Mouse (Mus musculus) limb, embryonic 11.5 days (tissue): Measurements from ENCODE around the gene Eif4a1. TPM values are rescaled to one million over a fixed set of nuclear protein-coding genes. Genes with fewer than 3 reads are reported as not detected.

Source experiments
- ATAC-seq: fragments of 200-750 bp; cut with Nextera tagmentation; 2 replicates; pipeline ENCODE4 v1.8.0; 2017; ENCODE audit warnings: low read depth; ENCODE audit not compliant: insufficient number of reproducible peaks, low FRiP score, low TSS enrichment
- DNase-seq: peaks from one replicate; pipeline ENCODE4 v3.0.0-alpha.2; 2015; ENCODE audit warnings: low spot score
- H3K27ac ChIP-seq: fragments of 300-500 bp; sonication (generic); replicated peaks from 2 replicates; pipeline ENCODE4 v1.5.1; 2014; ENCODE audit warnings: low read depth, mild to moderate bottlenecking, low read length
- H3K27me3 ChIP-seq: fragments of 300-500 bp; sonication (generic); 2 replicates; pipeline ENCODE4 v1.6.1; 2014; ENCODE audit warnings: mild to moderate bottlenecking, low read length, mixed read lengths; ENCODE audit not compliant: control insufficient read depth, insufficient read depth
- H3K36me3 ChIP-seq: fragments of 300-500 bp; sonication (generic); 2 replicates; pipeline ENCODE4 v1.6.1; 2014; ENCODE audit warnings: mild to moderate bottlenecking, low read length, moderate library complexity, mixed read lengths; ENCODE audit not compliant: control insufficient read depth, insufficient read depth
- H3K4me1 ChIP-seq: fragments of 300-500 bp; sonication (generic); 2 replicates; pipeline ENCODE4 v1.6.1; 2014; ENCODE audit warnings: low read length, mixed read lengths; ENCODE audit not compliant: control insufficient read depth, insufficient read depth
- H3K4me2 ChIP-seq: fragments of 300-500 bp; sonication (generic); 2 replicates; pipeline ENCODE4 v1.6.1; 2014; ENCODE audit warnings: low read depth, mild to moderate bottlenecking, moderate library complexity; ENCODE audit not compliant: severe bottlenecking
- H3K4me3 ChIP-seq: fragments of 300-500 bp; sonication (generic); 2 replicates; pipeline ENCODE4 v1.5.1; 2014; ENCODE audit warnings: low read depth, low read length
- H3K9ac ChIP-seq: fragments of 300-500 bp; sonication (generic); 2 replicates; pipeline ENCODE4 v1.6.1; 2014; ENCODE audit warnings: mild to moderate bottlenecking, low read length
- H3K9me3 ChIP-seq: fragments of 300-500 bp; sonication (generic); 2 replicates; pipeline ENCODE4 v1.6.1; 2016; ENCODE audit warnings: low read length; ENCODE audit not compliant: control insufficient read depth
- WGBS: fragments of 180-500 bp; shearing (Covaris S2); extraction: QIAGEN DNeasy Blood & Tissue Kit; methylation state at CpG from one replicate; pipeline ENCODE4 v1.1.7; 2014; 5-methylcytosine and 5-hydroxymethylcytosine counted together
- polyA plus RNA-seq: library from polyadenylated mRNA; unstranded; fragments of >200 nt; fragmentation: Nextera tagmentation; extraction: Ambion mirVana; gene quantifications from 2 replicates; pipeline ENCODE4 v1.2.1, GENCODE M21; 2014

Gene Eif4a1
- polyA plus RNA-seq, 1 experiment from 2014 or later = 892 TPM

- H3K4me1 ChIP-seq = peaks cover 8% of the 10 kb centered on the region; the same call in 1 of the 2 replicates
- WGBS = 92% methylated on average over 30 of the region's 30 CpGs
- H3K36me3 ChIP-seq = peaks cover 11% of the 10 kb centered on the region; the same call in 1 of the 2 replicates
Measured at GRCm38 (mm10) chr11:69680136-69680855, 8.1 kb upstream of the Eif4a1 start.

DNA sequence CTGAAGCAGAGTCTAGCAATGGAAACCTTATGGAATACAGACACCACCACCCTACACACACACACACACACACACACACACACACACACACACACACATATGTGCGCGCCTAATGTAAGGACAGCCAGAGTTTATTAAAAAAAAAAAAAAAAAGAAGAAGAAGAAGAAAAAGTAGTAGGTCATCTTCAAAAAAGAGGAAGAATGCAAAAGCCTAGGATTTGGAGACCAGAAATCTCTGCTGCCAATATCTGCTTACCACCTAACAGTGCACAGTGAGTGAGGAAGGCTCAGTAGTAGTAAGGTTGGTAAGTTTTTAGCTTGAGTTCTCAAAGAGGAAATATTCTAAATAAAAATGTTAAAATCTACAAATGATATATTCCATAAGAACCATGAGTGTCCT, 6.9 kb upstream of the Eif4a1 start:
- no peaks in the 10 kb centered on the region for H3K9me3 ChIP-seq
- no peaks in the 10 kb centered on the region for H3K27me3 ChIP-seq
- ATAC-seq (no peak), DNase-seq (no peak)
- no peak overlapping the region for H3K27ac ChIP-seq
- H3K9ac ChIP-seq = no peak overlapping the region
- H3K4me2 ChIP-seq = no peak overlapping the region
- peaks cover 8% of the 10 kb centered on the region; the same call in 1 of the 2 replicates for H3K4me1 ChIP-seq
- peaks cover 11% of the 10 kb centered on the region; the same call in 1 of the 2 replicates for H3K36me3 ChIP-seq
- no peak overlapping the region for H3K4me3 ChIP-seq
- 91% methylated on average over 2 of the region's 2 CpGs for WGBS

More at GRCm38 (mm10) chr11:69680136-69680855, 8.1 kb upstream of the Eif4a1 start:
- ATAC-seq (no peak), DNase-seq (no peak)
- Histone ChIP-seq H3K4me2 (peak overlapping the region; percentile 92), H3K9ac (no peak overlapping the region), H3K27ac (no peak overlapping the region), H3K9me3 (no peaks in the 10 kb centered on the region), H3K4me3 (peak overlapping the region; percentile 66), H3K27me3 (no peaks in the 10 kb centered on the region)

DNA sequence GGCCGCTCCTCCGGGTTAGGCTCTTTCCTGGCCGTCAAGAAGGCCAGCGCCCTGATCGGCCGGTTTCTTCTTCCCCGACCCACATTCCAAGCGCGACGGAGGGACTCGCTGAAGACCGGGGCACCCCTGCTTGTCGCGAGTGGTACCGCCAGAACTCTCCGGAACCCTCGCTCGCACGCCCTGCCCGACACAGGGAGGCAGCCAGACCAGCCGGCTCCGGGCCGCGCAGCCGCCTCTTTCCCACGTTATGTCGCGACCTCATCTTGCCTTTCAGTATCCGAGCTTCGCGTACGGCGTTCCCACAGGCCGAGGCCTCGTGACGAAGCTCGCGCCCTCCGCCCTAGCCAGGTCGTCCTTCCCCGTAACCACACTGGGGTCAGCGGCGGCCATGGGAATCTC, 498 bp downstream of the Eif4a1 start:
- H3K4me3 ChIP-seq = peak overlapping the region; percentile 100
- no peaks in the 10 kb centered on the region for H3K27me3 ChIP-seq
- no peaks in the 10 kb centered on the region for H3K9me3 ChIP-seq
- H3K9ac ChIP-seq = peak overlapping the region; percentile 99
- DNase-seq (no peak), ATAC-seq (peak; percentile 1; the same call in 1 of the 2 replicates)
- WGBS = under 1% methylated on average over 43 of the region's 43 CpGs
- peak overlapping the region; percentile 96 for H3K27ac ChIP-seq
- H3K4me2 ChIP-seq = peak overlapping the region; percentile 96; the same call in 1 of the 2 replicates
- H3K4me1 ChIP-seq = peaks cover 8% of the 10 kb centered on the region; the same call in 1 of the 2 replicates
- peaks cover 36% of the 10 kb centered on the region for H3K36me3 ChIP-seq

- Histone ChIP-seq H3K4me3 (peak overlapping the region; percentile 100), H3K9ac (peak overlapping the region; percentile 99), H3K36me3 (peaks cover 37% of the 10 kb centered on the region), H3K4me2 (peak overlapping the region; percentile 96), H3K4me1 (peaks cover 8% of the 10 kb centered on the region; the same call in 1 of the 2 replicates), H3K27ac (peak overlapping the region; percentile 96), H3K9me3 (no peaks in the 10 kb centered on the region), H3K27me3 (no peaks in the 10 kb centered on the region)
- ATAC-seq = peak; percentile 70
- DNase-seq = peak; percentile 97
- WGBS = under 1% methylated on average over 60 of the region's 61 CpGs
Measured at GRCm38 (mm10) chr11:69670786-69671725, 1.2 kb downstream of the Eif4a1 start.

GRCm38 (mm10) chr11:69666665-69667005, 5.6 kb downstream of the Eif4a1 start:
- no peak for DNase-seq
- Histone ChIP-seq H3K27me3 (no peaks in the 10 kb centered on the region), H3K27ac (no peak overlapping the region), H3K4me3 (no peak overlapping the region), H3K4me2 (no peak overlapping the region), H3K36me3 (peaks cover 42% of the 10 kb centered on the region), H3K4me1 (peaks cover 11% of the 10 kb centered on the region), H3K9ac (no peak overlapping the region), H3K9me3 (no peaks in the 10 kb centered on the region)
- WGBS = 87% methylated on average over 3 of the region's 3 CpGs
- ATAC-seq = no peak

- WGBS = 31% methylated on average over 7 of the region's 7 CpGs
- Histone ChIP-seq H3K27ac (no peak within 1 kb of the TSS), H3K9ac (no peak within 1 kb of the TSS; the same call in 1 of the 2 replicates), H3K4me3 (no peak within 1 kb of the TSS), H3K4me2 (no peak within 1 kb of the TSS), H3K4me1 (peaks cover 11% of the 10 kb centered on the region), H3K27me3 (no peaks in the 10 kb centered on the region), H3K9me3 (no peaks in the 10 kb centered on the region), H3K36me3 (peaks cover 42% of the 10 kb centered on the region)
- ATAC-seq (no peak), DNase-seq (no peak)
Measured at GRCm38 (mm10) chr11:69665961-69666664, 6.1 kb downstream of the Eif4a1 start, which contains the start of gene Cd68. Cd68 (minus strand) TSS chr11:69666153.

DNA sequence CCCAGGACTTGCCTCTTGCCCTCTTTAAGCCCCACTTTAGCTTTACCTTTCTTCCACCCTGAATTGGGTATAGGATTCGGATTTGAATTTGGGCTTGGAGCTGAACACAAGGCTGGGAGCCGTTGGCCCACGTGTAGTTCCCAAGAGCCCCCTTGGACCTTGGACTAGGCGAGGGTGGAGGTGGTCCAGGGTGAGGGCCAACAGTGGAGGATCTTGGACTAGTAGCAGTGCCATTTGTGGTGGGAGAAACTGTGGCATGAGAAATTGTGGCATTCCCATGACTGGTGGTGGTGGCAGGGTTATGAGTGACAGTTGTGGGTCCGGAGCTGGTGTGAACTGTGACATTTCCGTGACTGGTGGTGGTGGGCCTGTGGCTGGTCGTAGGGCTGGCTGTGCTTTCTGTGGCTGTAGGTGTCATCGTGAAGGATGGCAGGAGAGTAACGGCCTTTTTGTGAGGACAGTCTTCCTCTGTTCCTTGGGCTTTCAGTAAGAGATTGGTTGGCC, 6.7 kb downstream of the Eif4a1 start:
- Histone ChIP-seq H3K27ac (no peak overlapping the region), H3K4me1 (peaks cover 11% of the 10 kb centered on the region), H3K9me3 (no peaks in the 10 kb centered on the region), H3K4me2 (no peak overlapping the region), H3K9ac (no peak overlapping the region), H3K36me3 (peaks cover 37% of the 10 kb centered on the region), H3K4me3 (no peak overlapping the region), H3K27me3 (no peaks in the 10 kb centered on the region)
- WGBS = 79% methylated on average over 9 of the region's 9 CpGs
- ATAC-seq = no peak
- DNase-seq = no peak
